Mouse (Mus musculus): ENCODE measurements around the gene Eif3d. TPM values are rescaled to one million over a fixed set of nuclear protein-coding genes. Genes with fewer than 3 reads are reported as not detected.
A peak's percentile ranks its signal among the peaks of the same experiment; 100 is the strongest.

The Eif3d gene
- polyA plus RNA-seq, 1 experiment = 40.0 TPM

DNA sequence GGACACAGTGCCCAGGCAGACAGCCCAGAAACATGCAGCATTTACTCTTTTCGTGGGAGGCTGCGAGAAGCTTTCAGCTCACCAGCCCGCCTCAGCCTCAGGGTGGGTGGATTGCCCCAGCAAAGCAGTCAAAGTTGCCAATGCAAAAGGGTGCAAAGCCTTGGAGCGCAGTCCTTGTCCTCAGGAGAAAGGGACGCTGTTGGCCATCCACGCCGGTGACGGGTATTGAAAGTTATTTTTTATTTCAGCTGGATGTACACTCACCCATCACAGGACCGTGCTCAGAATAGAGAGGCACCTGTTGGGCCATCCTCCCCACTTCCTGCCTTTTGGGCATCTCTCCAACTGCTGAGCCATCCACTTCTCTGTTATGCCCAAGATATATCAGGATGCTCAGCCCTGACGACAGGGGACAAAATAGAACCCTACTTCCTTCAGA, 8.8 kb upstream of the Eif3d start:
- no peak overlapping the region for H3K4me3 ChIP-seq (replicated peaks)
- no peaks in the 10 kb centered on the region for H3K36me3 ChIP-seq (replicated peaks; ENCODE audit: low read length)
- peaks cover 60% of the 10 kb centered on the region for H3K27me3 ChIP-seq (replicated peaks)
- TF ChIP-seq FLI1 (IDR thresholded peaks at IDR 0.05; ENCODE audit: low read length) (no peak), GATA1 (IDR thresholded peaks at IDR 0.05; ENCODE audit: borderline replicate concordance, low read length) (no peak)
- H3K9me3 ChIP-seq = no peaks in the 10 kb centered on the region
- H3K4me1 ChIP-seq = peaks cover 21% of the 10 kb centered on the region

DNA sequence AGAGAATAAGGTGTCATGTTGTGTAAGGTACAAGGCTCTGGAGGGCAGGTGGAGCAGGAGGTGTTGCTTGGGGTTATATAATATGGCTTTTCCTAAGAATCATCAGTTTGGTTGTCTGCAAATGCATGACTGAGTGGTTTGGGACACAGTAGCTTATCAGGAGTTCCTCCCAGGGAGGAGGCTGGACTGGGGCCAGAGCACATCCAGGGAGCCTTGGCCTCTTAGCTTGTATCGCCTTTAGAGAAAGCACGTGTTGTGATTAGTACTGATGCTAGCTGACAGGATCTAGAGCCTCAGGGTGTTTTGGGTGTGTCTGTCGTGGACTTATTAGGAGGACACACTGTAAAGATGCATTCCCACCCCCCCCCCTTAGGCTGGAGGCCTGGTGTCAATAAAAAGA, 7.0 kb upstream of the Eif3d start:
- TF ChIP-seq FLI1 (IDR thresholded peaks at IDR 0.05; ENCODE audit: low read length) (no peak), GATA1 (IDR thresholded peaks at IDR 0.05; ENCODE audit: borderline replicate concordance, low read length) (no peak)
- Histone ChIP-seq H3K9me3 (no peaks in the 10 kb centered on the region), H3K27me3 (replicated peaks) (peaks cover 48% of the 10 kb centered on the region), H3K4me3 (replicated peaks) (no peak overlapping the region), H3K4me1 (peaks cover 29% of the 10 kb centered on the region), H3K36me3 (replicated peaks; ENCODE audit: low read length) (no peaks in the 10 kb centered on the region)

DNA sequence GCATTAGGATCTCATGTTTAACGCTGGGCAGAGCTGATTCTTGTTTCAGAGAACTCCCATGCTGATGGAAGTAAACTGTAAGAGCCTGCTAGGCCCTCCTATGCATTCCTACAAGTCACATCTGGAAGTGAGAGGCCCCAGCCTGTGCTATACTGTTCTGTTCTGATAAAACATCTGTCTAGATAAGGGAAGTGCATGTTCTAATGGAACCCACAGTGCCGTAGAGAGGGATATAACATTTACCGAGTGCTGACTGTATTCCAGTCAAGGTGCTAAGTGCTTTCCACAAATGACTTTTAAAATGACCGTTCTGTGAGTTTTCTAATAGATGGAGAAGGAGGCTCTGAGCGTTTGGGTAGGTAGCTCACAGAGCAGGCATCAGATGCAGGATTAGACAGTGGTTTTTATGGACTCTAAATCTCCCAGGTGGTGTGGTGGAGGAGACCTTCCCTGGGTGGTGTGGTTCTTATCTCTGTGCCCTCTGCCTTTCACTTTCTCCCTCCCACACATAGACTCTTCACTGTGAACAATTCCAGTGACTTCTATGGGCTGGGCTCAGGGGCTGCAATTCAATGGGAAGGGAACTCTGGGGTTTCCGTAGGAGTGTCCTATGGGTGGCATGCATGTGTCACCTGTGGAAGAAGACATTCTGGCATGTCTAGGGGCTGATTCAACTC, 3.7 kb upstream of the Eif3d start:
- no peak overlapping the region for H3K4me3 ChIP-seq (replicated peaks)

DNA sequence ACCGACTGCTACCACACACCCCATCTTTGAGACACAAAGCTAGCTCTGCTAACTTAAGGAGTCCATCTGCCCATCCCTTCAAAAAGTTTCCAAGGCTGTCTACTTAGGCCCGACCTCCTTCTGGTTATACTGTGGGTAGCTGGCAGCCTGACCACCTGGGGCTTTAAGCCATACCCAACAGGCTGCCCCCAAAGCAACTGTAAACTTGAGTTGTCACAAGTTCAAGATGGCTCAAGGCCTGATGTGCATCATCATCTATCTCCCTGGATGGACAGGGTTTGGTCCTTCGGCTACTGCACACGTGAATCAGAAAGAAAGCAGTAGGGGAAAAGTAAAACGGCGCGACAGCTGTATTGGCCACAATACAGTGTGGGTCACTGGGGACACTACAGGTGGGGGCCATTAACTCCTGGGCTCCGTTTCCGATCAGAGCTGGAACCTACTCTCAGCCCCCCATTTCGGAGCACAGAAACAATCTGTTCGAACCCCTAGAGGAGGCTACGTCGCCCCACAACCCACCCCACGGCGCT, 608 bp downstream of the Eif3d start:
- no peaks in the 10 kb centered on the region for H3K9me3 ChIP-seq
- peaks cover 70% of the 10 kb centered on the region for H3K4me1 ChIP-seq
- no peaks in the 10 kb centered on the region for H3K27me3 ChIP-seq (replicated peaks)
- peak overlapping the region; percentile 97 for H3K4me3 ChIP-seq (replicated peaks)
- TF ChIP-seq GATA1 (IDR thresholded peaks at IDR 0.05; ENCODE audit: borderline replicate concordance, low read length) (no peak), FLI1 (IDR thresholded peaks at IDR 0.05; ENCODE audit: low read length) (no peak)
- H3K36me3 ChIP-seq (replicated peaks; ENCODE audit: low read length) = peaks cover 42% of the 10 kb centered on the region

More for the DNA sequence above, 3.7 kb upstream of the Eif3d start:
- H3K9me3 ChIP-seq = no peaks in the 10 kb centered on the region
- no peaks in the 10 kb centered on the region for H3K36me3 ChIP-seq (replicated peaks; ENCODE audit: low read length)
- peaks cover 22% of the 10 kb centered on the region for H3K27me3 ChIP-seq (replicated peaks)
- peaks cover 43% of the 10 kb centered on the region for H3K4me1 ChIP-seq
- TF ChIP-seq FLI1 (IDR thresholded peaks at IDR 0.05; ENCODE audit: low read length) (no peak), GATA1 (IDR thresholded peaks at IDR 0.05; ENCODE audit: borderline replicate concordance, low read length) (no peak)

DNA sequence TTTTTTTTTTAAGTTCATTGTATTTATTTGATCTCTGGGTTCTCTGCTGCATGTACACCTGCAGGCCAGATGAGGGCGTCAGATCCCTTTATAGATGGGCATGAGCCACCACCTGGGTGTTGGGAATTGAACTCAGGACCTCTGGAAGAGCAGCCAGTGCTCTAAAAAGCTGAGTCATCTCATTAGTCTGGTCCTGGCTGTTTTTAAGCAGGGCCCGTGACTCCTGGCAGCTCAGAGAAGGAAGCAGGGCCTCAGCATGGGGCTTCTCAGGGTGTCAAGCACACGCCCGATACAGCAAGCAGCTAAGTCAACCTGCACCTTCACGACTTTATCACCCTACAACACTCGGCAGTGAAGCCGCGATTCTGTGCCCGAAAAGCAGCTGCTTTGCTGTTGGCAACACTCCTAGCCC, 5.5 kb downstream of the Eif3d start:
- Histone ChIP-seq H3K4me1 (peaks cover 52% of the 10 kb centered on the region), H3K9me3 (no peaks in the 10 kb centered on the region), H3K27me3 (replicated peaks) (no peaks in the 10 kb centered on the region), H3K4me3 (replicated peaks) (no peak overlapping the region), H3K36me3 (replicated peaks; ENCODE audit: low read length) (peaks cover 91% of the 10 kb centered on the region)
- TF ChIP-seq FLI1 (IDR thresholded peaks at IDR 0.05; ENCODE audit: low read length) = no peak
- no peak for TF ChIP-seq GATA1 (IDR thresholded peaks at IDR 0.05; ENCODE audit: borderline replicate concordance, low read length)

DNA sequence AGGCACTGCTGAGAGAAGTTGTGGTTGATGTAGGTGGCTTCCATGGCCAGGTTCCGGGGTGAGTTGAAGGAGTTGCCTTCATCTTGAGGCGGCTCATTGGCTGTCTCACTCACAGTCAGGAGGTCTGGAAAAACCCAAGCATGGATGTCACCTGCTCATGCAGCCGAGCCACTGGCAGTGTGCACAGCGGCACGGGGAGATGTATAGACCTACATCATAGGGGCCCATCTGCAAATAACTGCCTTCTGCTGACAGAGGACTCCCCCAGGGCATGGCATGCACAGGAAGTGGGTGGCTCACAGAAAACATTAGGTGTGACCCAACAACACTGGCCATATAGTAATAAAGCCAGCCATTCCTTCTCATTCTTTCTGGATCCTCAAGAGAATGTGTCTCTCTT, 8.2 kb downstream of the Eif3d start:
- no peak overlapping the region for H3K4me3 ChIP-seq (replicated peaks)
- H3K9me3 ChIP-seq = no peaks in the 10 kb centered on the region
- H3K27me3 ChIP-seq (replicated peaks) = no peaks in the 10 kb centered on the region
- no peak for TF ChIP-seq FLI1 (IDR thresholded peaks at IDR 0.05; ENCODE audit: low read length)
- no peak for TF ChIP-seq GATA1 (IDR thresholded peaks at IDR 0.05; ENCODE audit: borderline replicate concordance, low read length)
- peaks cover 36% of the 10 kb centered on the region for H3K4me1 ChIP-seq
- peaks cover 96% of the 10 kb centered on the region for H3K36me3 ChIP-seq (replicated peaks; ENCODE audit: low read length)

DNA sequence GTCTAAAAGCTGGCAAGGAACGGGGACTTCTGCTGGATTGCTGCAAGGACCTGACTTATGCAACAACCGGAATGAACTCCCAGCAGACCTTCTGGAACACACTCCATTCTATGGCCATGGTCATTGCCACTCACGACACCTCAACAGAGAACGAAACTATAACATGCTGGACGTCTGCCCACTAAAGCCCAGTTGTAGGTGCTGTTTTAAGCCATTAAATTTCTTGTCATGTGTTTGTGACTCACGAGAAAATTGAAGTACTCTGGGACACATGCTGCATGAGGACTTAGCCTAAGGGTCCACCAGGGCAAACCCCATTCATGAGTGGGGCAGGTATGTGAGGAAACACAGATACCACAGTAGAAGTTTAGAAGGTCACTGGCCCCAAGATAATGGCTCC, 9.9 kb downstream of the Eif3d start:
- peaks cover 78% of the 10 kb centered on the region for H3K36me3 ChIP-seq (replicated peaks; ENCODE audit: low read length)

DNA sequence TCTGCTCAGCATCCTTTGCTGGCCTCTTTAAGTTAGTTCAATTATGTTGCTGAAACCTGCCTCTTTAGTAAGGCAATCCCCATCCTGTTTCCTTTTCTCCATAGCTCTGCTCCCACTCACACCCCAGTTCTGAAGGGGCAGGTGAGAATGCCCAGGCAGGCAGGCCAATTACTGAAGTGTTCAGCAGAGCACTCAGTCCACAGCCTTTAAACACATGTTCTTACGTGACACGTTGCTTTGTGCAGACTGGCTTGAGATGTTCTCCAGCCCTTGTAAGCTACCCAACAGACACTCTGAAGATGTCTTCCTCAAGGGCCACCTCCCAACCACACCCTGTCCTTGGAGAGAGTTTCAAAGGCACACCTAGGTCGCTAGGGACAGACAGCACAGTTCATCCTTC, 12.5 kb downstream of the Eif3d start:
- Histone ChIP-seq H3K4me1 (peaks cover 37% of the 10 kb centered on the region), H3K27me3 (replicated peaks) (peaks cover 6% of the 10 kb centered on the region), H3K9me3 (no peaks in the 10 kb centered on the region), H3K4me3 (replicated peaks) (no peak overlapping the region), H3K36me3 (replicated peaks; ENCODE audit: low read length) (peaks cover 66% of the 10 kb centered on the region)
- TF ChIP-seq GATA1 (IDR thresholded peaks at IDR 0.05; ENCODE audit: borderline replicate concordance, low read length) (no peak), FLI1 (IDR thresholded peaks at IDR 0.05; ENCODE audit: low read length) (no peak)

More for the DNA sequence above, 9.9 kb downstream of the Eif3d start:
- no peaks in the 10 kb centered on the region for H3K9me3 ChIP-seq
- peaks cover 1% of the 10 kb centered on the region for H3K27me3 ChIP-seq (replicated peaks)
- TF ChIP-seq FLI1 (IDR thresholded peaks at IDR 0.05; ENCODE audit: low read length) (no peak), GATA1 (IDR thresholded peaks at IDR 0.05; ENCODE audit: borderline replicate concordance, low read length) (no peak)
- no peak overlapping the region for H3K4me3 ChIP-seq (replicated peaks)
- H3K4me1 ChIP-seq = peaks cover 37% of the 10 kb centered on the region

DNA sequence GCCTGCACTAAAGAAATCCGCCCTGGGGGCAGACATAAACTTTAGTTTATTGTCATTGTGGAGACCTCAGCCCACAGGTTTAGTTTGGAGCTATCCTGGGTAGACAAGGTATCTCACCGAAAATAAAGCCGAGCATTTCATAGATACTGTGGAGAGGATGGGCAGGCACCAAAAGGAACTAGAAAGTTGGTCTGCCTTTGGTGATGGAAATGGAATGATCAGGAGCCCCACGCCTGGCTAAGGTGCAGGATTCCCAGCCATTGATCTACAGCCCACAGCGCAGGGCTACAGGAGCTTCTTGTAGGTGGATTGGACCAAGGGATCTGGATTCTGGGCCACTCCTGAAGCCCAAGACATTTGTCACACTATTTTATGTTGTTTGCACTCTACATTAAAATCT, 13.0 kb downstream of the Eif3d start:
- Histone ChIP-seq H3K9me3 (no peaks in the 10 kb centered on the region), H3K4me3 (replicated peaks) (no peak overlapping the region), H3K4me1 (peaks cover 36% of the 10 kb centered on the region), H3K27me3 (replicated peaks) (peaks cover 6% of the 10 kb centered on the region), H3K36me3 (replicated peaks; ENCODE audit: low read length) (peaks cover 66% of the 10 kb centered on the region)
- TF ChIP-seq GATA1 (IDR thresholded peaks at IDR 0.05; ENCODE audit: borderline replicate concordance, low read length) (no peak), FLI1 (IDR thresholded peaks at IDR 0.05; ENCODE audit: low read length) (no peak)

DNA sequence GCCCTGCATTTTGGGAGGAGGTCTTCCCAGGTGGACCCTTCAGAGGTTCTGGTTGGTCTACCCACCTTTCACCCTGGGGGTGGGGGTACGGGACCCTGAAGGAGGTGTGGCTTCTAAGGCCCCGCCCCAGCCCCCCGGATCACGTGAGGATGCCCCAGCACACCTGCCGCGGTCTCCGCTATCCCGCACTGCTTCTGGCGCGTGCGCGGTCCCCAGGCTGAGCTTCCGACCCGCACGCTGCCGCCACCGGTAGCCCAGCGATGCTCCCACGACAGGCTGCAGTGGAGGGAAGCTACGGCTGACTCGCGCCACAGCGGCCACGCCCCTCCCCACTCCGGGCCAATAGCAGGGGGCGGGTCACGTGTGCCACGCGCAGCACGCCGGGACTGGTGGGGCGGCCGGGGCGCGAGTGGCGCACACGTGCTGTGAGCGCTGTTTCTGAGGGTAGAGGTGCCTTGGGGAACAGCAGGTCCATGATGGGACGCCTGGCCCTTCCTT, 14.2 kb downstream of the Eif3d start, which contains the start of gene Foxred2:
TSS of gene Foxred2 (minus strand) at position 319 of the 498 bp plus-strand sequence.
- Histone ChIP-seq H3K36me3 (replicated peaks; ENCODE audit: low read length) (peaks cover 66% of the 10 kb centered on the region), H3K9me3 (no peaks in the 10 kb centered on the region), H3K4me1 (peaks cover 36% of the 10 kb centered on the region), H3K4me3 (replicated peaks) (peak within 1 kb of the TSS; percentile 92), H3K27me3 (replicated peaks) (peaks cover 6% of the 10 kb centered on the region)
- TF ChIP-seq GATA1 (IDR thresholded peaks at IDR 0.05; ENCODE audit: borderline replicate concordance, low read length) (no peak), FLI1 (IDR thresholded peaks at IDR 0.05; ENCODE audit: low read length) (no peak)

Measured in megakaryocyte, embryonic 14.5 days (primary cell).